Mouse (Mus musculus) thymus, postnatal 10 days (tissue): ENCODE data around the gene Tcfl5.

ENCODE experiments used
- DNase-seq, 2 experiments: peaks; one replicate each; pipeline ENCODE4 v3.0.0; 2021; ENCODE audit warnings: low spot score in 2 of 2

Tcfl5 gene

GRCm38 (mm10) chr2:180598157-180598705 is 44.3 kb downstream of the Tcfl5 start:
- DNase-seq = no peak

GRCm38 (mm10) chr2:180597490-180597889 is 45.0 kb downstream of the Tcfl5 start, which contains the start of gene Col9a3:
Gene Col9a3 (plus strand): TSS chr2:180597790.
- DNase-seq = no peak

GRCm38 (mm10) chr2:180589123-180589831 is 53.2 kb downstream of the Tcfl5 start, which contains the start of gene Ogfr:
Gene Ogfr (plus strand): TSS chr2:180589245.
- peak; percentile 79 to 86 for DNase-seq

GRCm38 (mm10) chr2:180588736-180589122 is 53.8 kb downstream of the Tcfl5 start:
- no peak for DNase-seq

GRCm38 (mm10) chr2:180583154-180583507 is 59.4 kb downstream of the Tcfl5 start:
- peak in 1 of 2 experiments; percentile 51 for DNase-seq

- peak; percentile 92 to 99 for DNase-seq
Measured at GRCm38 (mm10) chr2:180582481-180583153, 59.9 kb downstream of the Tcfl5 start.

GRCm38 (mm10) chr2:180581002-180581401 is 61.5 kb downstream of the Tcfl5 start, which contains the start of gene Mrgbp:
Gene Mrgbp (plus strand): TSS chr2:180581304.
- DNase-seq = no peak

GRCm38 (mm10) chr2:180578686-180579085 is 63.8 kb downstream of the Tcfl5 start:
- DNase-seq = peak in 1 of 2 experiments; percentile 67

- DNase-seq = no peak
Measured at GRCm38 (mm10) chr2:180576482-180576881, 66.0 kb downstream of the Tcfl5 start.
